Mouse (Mus musculus) CH12.LX (cell line): ENCODE measurements around the gene Pcbp4.

Experiments
- CHD2 ChIP-seq: IDR thresholded peaks from 2 replicates; pipeline ENCODE4 v1.6.1; 2011; ENCODE audit warnings: low read length, improper control_type of control experiment
- CTCF ChIP-seq, 2 experiments: IDR thresholded peaks in 1 of 2; conservative IDR thresholded peaks in 1 of 2; 2 replicates each; pipeline ENCODE4 v1.5.1; 2011 to 2012; ENCODE audit warnings: low read depth in 2 of 2, low read length in 2 of 2, improper control_type of control experiment in 1 of 2, inconsistent platforms in 1 of 2, mild to moderate bottlenecking in 1 of 2, moderate library complexity in 1 of 2
- GABPA ChIP-seq: IDR thresholded peaks from 2 replicates; pipeline ENCODE4 v1.6.1; 2012; ENCODE audit warnings: low read depth, low read length, improper control_type of control experiment, inconsistent platforms; ENCODE audit not compliant: insufficient replicate concordance
- MAX ChIP-seq: IDR thresholded peaks from 2 replicates; pipeline ENCODE4 v1.6.1; 2011; ENCODE audit warnings: low read length, improper control_type of control experiment
- MYC ChIP-seq: IDR thresholded peaks from 2 replicates; pipeline ENCODE4 v1.6.1; 2011; ENCODE audit warnings: low read depth, mild to moderate bottlenecking, improper control_type of control experiment, low read length
- POLR2A ChIP-seq: IDR thresholded peaks from 2 replicates; pipeline ENCODE4 v1.6.1; 2011; ENCODE audit warnings: low read depth, mild to moderate bottlenecking, improper control_type of control experiment, low read length
- TCF12 ChIP-seq: IDR thresholded peaks from 2 replicates; pipeline ENCODE4 v1.6.1; 2014; ENCODE audit warnings: low read depth, mild to moderate bottlenecking, inconsistent platforms, low read length, improper control_type of control experiment
- USF1 ChIP-seq: IDR thresholded peaks from 2 replicates; pipeline ENCODE4 v1.6.1; 2014; ENCODE audit warnings: low read depth, mild to moderate bottlenecking, inconsistent platforms, low read length, improper control_type of control experiment
- ZNF384 ChIP-seq: IDR thresholded peaks from 2 replicates; pipeline ENCODE4 v1.6.1; 2012; ENCODE audit warnings: low read depth, low read length, improper control_type of control experiment, inconsistent platforms

- TF ChIP-seq MAX (peak; percentile 98), TCF12 (no peak), CTCF (conservative IDR thresholded peaks at IDR 0.05 in 1 of 2, IDR thresholded peaks at IDR 0.05 in 1 of 2; ENCODE audit: low read depth in 2 of 2, low read length in 2 of 2) (peak; percentile 77 to 98), CHD2 (no peak), GABPA (no peak), USF1 (no peak), ZNF384 (no peak), POLR2A (no peak), MYC (peak; percentile 99)
Observed at GRCm38 (mm10) chr9:106421865-106422160, 31.3 kb upstream of the Pcbp4 start.
